Mouse (Mus musculus): ENCODE measurements around the gene Fam53b.

- no peak for TF ChIP-seq CTCF (IDR thresholded peaks at IDR 0.05; ENCODE audit: extremely low read depth, insufficient read depth, low read length)
- TF ChIP-seq POLR2A (IDR thresholded peaks at IDR 0.05; ENCODE audit: extremely low read depth, insufficient read depth, low read length), result no peak
These were observed 112.3 kb downstream of the Fam53b start for GRCm38 (mm10) chr7:132701412-132701811.
